Mouse (Mus musculus) cerebellum, adult 2 months (tissue): ENCODE results near the gene Sdcbp2.

Source experiments
- CTCF ChIP-seq: fragments of 200-500 bp; IDR thresholded peaks from 2 replicates; pipeline ENCODE4 v1.5.1; 2011; ENCODE audit warnings: low read depth, mild to moderate bottlenecking, control low read depth, low read length, moderate library complexity, borderline replicate concordance; ENCODE audit not compliant: insufficient read depth
- POLR2A ChIP-seq: fragments of 200-500 bp; IDR thresholded peaks from 2 replicates; pipeline ENCODE4 v1.6.1; 2011; ENCODE audit warnings: low read length, control low read depth, borderline replicate concordance; ENCODE audit not compliant: insufficient read depth

DNA sequence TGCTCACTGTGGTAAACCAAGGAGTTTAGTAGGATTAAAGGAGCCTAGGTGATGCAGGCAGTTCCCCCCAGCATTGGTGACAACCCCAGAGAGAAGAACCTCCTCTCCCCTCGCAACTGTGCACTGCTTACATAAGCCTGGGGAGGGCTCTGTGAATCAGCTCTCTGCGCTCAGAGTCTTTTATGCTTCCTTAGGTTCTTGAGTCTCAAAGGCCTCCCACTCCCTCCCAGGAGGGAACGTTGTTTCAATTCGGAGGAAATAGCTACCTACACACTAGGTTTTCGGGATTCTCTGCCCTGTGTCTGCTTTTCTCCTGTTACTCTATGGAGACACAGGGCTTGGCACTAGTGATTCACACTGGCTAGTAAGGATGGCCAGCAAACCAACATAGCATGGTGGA, 2.2 kb downstream of the Sdcbp2 start:
- TF ChIP-seq POLR2A (no peak), CTCF (no peak)
